Mouse (Mus musculus) cerebellum, adult 18-20 months (tissue): ENCODE measurements at regions not wholly inside any gene's neighbourhood (a gene's known extent, or its start where the extent isn't known, plus 50 kb on each side); places are given as distances from the start of the nearest gene placed in this dataset.
A peak's percentile ranks its signal among the peaks of the same experiment; 100 is the strongest.

Experiments
- DNase-seq, 2 experiments: peaks; one replicate each; pipeline ENCODE4 v3.0.0; 2021

GRCm38 (mm10) chr13:54847764-54848183 lies 58.6 kb downstream of the Tspan17 start:
- no peak for DNase-seq

GRCm38 (mm10) chr13:54851131-54851530 lies 62.0 kb downstream of the Tspan17 start:
- no peak for DNase-seq

- DNase-seq = peak; percentile 54 to 61
Observed at GRCm38 (mm10) chr13:54855333-54856238, 66.4 kb downstream of the Tspan17 start.

GRCm38 (mm10) chr13:54862931-54863330 lies 73.8 kb downstream of the Tspan17 start:
- DNase-seq = no peak

GRCm38 (mm10) chr13:54864048-54864447 lies 74.9 kb downstream of the Tspan17 start:
- DNase-seq = peak in 1 of 2 experiments; percentile 27

GRCm38 (mm10) chr13:54872004-54872403 lies 77.2 kb upstream of the Unc5a start:
- DNase-seq = no peak

GRCm38 (mm10) chr13:54873882-54874281 lies 75.3 kb upstream of the Unc5a start:
- no peak for DNase-seq

- peak in 1 of 2 experiments; percentile 31 for DNase-seq
Observed at GRCm38 (mm10) chr13:54874291-54875200, 74.7 kb upstream of the Unc5a start.

GRCm38 (mm10) chr13:54876556-54876955 lies 72.7 kb upstream of the Unc5a start:
- no peak for DNase-seq

- no peak for DNase-seq
Observed at GRCm38 (mm10) chr13:54877656-54878055, 71.6 kb upstream of the Unc5a start.

- peak; percentile 38 for DNase-seq
Observed at GRCm38 (mm10) chr13:54879325-54879724, 69.9 kb upstream of the Unc5a start.

GRCm38 (mm10) chr13:54880204-54880603 lies 69.0 kb upstream of the Unc5a start:
- DNase-seq = peak in 1 of 2 experiments; percentile 24

GRCm38 (mm10) chr13:54882781-54883180 lies 66.4 kb upstream of the Unc5a start:
- DNase-seq = no peak

GRCm38 (mm10) chr13:54883748-54884708 lies 65.2 kb upstream of the Unc5a start:
- no peak for DNase-seq

GRCm38 (mm10) chr13:54884709-54885460 lies 64.3 kb upstream of the Unc5a start:
- peak; percentile 46 to 67 for DNase-seq

GRCm38 (mm10) chr13:54887366-54887921 lies 61.8 kb upstream of the Unc5a start:
- DNase-seq = no peak

- no peak for DNase-seq
Observed at GRCm38 (mm10) chr13:54888021-54888420, 61.2 kb upstream of the Unc5a start.

GRCm38 (mm10) chr13:54889684-54890399 lies 59.4 kb upstream of the Unc5a start:
- DNase-seq = no peak

GRCm38 (mm10) chr13:54892572-54892971 lies 56.6 kb upstream of the Unc5a start:
- DNase-seq = no peak

- DNase-seq = no peak
Observed at GRCm38 (mm10) chr13:54893651-54894050, 55.6 kb upstream of the Unc5a start.
